Mouse (Mus musculus) urinary bladder, postnatal 10 days (tissue): Measurements from ENCODE around the gene Ctdspl.

ENCODE experiments used
- DNase-seq: peaks from one replicate; pipeline ENCODE4 v3.0.0; 2022; ENCODE audit warnings: low spot score

Gene Ctdspl

DNA sequence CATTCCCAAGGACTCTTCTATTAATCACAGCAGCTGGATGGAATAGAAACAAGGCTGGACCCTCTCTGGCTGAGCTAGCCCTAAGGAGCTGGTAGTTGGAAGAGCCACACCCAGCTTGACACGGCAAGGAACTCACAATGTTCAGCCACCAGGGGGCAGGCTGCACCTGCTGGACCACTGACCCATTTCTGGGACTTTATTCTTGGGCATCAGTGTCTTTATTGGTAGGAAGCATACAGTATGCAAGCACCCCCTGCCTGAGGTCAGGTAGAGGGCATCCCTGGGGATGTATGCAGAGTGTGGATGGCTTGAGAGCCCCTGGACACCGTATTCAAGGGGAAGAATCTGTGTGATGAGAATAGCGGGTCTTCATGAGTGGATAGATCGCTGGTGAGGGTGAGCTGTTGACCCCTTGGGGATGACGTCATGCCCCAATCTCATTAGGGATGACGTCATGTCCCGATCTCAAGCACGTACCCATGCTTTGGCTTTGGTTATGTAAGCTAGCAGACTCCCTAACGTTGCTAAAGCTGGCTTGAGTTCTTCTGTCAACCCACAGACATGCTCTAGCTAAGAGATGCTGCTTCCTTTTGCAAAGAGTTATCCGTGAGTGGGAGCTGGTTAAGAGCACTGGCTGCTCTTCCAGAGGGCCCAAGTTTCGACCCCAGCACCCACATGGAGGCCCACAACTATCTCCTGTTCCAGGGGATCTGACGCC lies 5.3 kb upstream of the Ctdspl start:
- DNase-seq = peak; percentile 44

DNA sequence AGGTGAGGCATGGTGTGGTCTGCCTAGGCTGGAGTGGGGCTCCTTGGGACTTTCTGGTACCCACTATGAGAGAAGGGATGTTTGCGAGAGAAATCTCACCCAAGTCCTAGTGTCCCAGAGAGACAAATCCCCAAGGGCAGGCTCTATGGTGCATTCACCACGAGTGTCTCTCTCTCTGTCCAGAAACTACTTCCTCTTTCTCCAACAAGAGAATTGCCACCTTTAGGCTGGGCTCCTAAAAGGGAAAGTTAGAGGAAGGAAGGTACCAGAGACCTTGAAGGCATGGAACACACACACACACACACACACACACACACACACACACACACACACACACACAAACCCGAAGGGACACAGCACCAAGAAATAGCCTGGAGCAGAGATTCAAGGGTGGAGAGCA lies 4.3 kb upstream of the Ctdspl start:
- DNase-seq = no peak

DNA sequence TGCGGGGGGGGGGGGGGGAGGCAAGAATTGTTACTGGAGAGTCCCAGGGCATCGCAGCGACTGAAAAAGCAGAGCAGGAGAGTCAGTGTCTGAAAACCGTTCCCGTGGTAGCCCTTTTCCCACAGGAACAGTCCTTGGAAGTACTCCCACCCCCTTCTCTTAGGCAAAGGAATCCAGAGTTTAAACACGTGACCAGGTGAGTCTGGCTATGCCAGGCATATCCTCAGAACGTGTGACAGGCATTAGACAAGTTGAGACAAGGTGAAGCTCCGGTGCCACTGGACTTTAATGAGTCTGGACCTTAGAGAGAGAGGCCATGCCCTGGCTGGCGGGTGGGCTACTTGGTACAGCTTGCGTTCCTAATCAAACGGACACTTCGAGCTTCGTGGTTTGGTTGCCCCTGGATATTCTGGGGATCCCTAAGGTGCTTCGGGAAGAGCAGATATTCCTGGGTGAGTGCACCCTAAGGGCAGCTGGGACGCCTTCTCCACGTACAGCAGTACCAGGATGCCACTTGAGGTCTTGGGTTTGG lies 1.6 kb upstream of the Ctdspl start:
- no peak for DNase-seq

DNA sequence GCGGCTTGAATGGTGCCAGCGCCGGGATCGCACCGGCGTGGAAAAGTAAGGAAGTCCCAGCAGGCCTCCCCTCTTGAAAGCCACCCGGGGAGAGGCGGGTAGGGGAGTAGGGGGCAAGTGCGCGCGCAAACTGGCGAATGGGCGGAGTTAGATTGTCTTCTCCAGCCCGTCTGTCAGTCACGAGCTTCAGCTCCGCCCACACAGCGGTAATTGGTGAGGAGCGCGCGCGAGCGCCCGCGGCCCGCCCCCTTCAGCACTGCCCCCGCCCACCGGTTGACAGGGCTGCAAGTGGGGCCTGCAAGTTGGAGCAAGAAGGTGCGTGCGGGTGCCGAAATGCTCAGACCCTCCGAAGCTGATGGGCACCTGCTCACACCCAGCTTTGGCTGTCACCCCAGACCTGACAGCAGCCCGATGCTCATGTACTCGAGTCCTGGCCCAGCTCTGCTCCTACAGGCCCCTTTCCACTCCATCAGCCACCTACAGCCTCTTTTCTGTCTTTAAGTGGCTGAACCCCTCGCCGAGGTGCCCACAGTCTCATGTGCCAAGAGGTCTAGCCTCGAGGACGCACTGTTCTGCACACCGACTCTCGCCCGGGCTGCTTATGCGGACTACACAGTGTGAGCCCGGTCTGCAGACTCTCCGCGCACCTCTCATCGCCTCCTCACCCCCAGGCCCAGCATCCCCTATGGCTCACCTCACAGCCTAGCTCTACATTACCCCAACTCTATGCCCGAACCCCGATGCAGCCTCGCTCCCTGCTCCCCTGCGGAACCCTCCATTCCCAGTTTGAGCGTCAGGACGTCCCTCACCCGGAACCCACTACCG lies 755 bp upstream of the Ctdspl start:
- peak; percentile 86 for DNase-seq

DNA sequence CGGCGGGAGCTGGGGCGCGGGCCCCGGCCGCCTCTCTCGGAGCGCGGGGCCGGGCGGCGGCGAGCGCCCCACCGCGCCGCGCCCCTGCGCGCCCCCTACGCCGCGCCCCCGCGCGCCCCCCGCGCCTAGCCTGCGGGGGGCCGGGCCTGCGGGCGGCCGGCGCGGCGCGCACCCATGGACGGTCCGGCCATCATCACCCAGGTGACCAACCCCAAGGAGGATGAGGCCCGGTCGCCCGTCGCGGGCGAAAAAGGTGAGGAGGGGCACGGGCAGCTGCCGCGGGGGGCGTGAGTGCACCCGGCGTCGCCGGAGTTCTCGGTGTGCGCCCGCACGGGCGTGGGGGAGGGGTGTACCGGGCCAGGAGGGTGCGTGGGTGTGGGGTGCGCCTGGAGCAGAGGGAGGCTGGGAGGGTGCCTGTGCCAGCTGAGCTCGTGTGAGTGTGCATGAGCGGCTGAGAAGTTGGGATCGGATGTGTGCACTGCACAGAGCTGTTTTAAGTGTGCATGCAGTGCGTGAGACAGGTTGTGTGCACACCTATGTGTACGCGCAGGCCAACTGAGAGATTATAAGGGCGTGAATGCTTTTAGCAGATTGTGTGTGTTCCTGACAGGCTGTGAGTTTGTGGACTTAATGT lies 552 bp downstream of the Ctdspl start:
- DNase-seq = no peak

DNA sequence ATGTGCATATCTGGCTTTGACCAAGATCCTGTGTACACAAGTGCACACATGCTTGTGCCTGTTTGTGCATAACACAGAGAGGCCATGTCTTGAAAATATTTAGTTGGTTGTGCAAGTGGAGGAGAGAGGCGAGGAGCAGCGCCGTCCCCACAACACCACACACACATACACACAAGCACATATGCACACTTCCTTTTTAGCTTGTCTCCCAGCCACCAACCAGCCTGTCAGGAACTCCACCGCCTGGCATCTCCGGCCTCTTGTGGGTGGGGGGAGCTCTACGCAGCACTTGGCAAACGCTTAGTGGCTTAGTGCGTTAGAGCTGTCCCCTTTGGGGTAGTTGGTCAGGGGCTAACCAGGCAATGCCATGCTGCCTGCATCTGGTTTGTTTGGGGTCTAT lies 1.2 kb downstream of the Ctdspl start:
- DNase-seq = no peak

DNA sequence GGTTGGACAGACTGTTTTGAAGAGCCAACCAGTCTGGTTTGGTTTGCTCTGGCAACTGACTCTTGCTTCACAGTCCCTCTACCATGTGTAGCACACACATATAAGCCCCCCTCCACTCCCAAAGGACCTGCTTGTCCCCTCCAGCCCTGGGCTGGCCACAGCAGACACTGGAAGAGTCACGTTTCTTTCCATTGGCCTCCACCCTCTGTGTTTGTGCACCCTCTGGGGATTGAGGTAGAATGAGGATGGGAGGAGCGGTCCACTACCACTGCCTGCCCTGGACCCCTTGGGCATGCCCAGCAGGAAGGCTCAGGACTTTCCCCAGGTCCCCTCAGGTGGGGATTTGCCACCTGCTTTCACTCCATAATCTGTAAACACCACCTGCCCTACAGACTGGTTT lies 1.8 kb downstream of the Ctdspl start:
- DNase-seq = no peak

DNA sequence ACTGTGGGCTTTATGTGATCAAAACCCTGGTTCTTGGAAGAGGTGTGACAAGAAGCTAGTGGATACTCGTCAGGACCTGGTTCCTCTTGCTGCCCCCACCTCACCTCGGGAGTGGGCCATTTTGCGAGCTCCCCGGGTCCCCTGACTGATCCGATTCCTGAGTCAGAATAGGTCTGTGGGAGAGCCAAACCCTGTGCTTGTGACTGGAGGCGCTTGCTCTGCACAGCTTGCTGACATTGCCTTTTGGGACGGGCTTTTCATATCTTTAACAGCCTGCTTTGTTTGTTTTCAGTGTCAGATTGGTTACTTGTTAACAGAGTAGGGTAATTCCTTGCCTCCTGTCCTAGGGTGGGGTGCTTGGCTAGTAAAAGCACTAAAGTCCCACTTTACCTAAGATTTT lies 2.4 kb downstream of the Ctdspl start:
- no peak for DNase-seq

DNA sequence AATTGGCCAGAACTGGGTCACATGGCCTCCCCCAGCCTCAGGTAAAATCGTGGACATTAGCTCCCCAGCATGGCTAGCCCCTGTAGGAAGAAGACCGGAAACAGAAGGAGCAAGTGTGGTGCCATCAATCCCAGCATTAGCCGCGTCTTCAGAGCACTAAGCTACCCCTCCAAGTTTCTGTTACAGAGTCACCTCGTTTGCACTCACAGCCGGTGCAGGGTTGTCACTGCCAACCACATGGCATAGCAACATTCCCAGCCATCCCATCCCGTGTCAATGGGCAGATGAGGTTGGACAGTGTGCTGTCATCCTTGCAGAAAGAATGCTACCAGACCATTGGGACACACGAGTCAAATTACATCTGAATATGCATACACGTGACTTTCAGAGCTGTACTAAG lies 4.4 kb downstream of the Ctdspl start:
- no peak for DNase-seq

DNA sequence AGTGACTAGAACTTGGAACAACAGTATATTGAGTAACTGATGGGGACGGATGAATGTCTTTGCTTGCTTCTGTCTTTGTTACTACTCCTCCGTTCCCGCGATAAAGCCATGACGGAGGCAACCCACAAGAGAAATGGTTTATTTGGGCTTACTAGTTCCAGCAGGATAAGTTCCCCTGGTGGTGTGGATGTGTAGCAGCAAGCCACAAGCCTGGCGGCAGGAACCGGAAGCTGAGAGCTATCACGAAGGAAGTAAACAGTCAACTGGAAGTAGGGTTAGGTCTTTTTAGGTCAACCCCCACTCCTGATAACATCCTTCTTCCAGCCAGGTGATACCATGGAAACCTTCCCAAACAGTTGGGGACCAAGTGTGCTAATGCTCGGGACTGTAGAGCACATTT lies 7.5 kb downstream of the Ctdspl start:
- no peak for DNase-seq

DNA sequence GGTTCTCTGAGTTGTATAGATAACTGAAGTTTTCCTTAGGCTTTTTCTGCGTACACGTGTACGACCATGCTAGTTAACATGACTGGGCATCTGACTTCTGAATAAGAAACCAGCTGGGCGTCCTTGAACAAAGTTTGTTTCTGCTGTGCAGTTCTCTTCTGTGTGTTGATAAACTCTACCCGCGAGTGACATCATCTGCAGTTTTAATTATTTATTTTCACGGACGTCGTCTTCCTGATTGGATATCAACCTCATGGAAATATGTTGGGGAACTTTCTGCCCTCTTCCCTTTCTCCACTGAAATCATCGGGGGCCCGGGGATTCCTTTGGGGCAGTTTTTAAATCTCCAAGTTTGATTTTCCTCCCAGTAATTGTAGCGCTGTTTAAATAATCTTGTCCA lies 8.1 kb downstream of the Ctdspl start:
- DNase-seq = no peak

DNA sequence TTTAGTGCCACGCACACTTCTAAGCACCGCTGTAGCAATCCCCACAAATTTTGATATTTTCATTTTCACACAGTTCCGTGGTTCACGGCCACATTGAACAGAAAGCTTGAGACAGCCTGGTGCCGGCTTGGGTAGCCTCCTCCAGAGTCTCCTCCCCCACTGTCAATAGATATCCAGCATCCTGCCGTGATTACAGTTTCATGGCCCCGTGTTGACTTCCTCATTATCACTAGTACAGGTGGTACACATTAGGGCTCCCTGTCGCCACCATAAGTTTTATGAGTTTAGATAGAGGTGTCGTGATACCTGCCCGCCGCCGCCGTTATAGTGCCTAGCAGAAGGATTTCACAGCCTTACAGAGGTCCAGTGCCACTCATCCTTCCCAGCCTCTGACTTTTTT lies 8.8 kb downstream of the Ctdspl start:
- DNase-seq = no peak

DNA sequence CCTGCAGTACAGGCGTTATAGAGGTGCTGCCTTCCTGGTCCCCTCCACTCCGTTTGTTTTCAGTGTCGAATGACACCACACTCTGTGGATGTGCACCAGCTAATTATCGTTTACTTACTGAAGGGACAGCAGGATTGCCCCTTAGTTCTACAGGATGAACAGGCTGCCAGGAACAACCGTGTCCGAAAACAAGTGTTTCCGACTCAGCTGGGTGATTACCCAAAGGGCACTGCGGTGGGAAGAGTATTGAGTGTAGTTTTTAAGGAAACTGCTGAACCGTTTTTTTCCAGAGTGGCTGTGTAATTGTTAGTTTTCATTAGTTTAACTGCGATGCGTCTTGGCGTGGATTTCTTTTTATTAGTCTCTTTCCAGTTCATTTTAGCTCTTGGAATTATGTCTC lies 9.8 kb downstream of the Ctdspl start:
- no peak for DNase-seq

DNA sequence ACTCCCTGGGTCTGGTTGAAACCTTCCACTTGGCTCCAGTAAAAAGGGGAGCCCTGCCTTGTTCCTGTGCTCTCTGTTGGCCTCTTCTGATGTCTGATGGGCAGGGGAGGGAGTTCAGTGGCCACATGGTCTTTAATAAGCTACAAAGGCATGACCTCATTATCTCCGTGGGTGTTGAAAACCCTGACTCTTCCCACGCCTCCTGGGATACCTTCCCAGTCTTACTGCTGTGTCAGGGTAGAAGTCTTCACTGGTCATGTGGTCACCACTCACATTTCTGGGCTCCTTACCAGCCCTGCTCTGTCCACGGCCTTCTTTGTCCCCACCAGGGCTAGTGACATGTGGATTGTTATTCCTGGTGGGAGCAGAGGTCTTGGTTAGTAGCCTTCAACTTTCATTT lies 11.3 kb downstream of the Ctdspl start:
- no peak for DNase-seq

DNA sequence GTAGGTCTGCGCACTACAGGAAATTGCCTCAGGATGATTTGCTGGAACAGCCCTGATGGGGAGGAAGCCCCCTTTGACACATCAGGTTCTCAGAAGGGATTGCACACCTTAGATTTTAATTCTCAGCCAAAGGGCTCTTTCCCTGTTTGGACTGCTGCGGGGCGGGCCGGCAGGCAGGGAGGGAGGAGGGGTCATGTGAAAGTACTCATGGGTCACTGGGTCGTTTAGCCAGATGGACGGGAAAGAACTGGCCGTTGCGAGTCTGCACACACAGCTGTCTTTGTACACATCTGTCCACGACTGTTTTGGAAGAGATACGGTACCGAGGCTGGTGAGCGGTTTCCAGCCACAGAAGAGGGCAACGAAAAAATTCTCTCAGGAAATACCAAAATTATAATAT lies 13.2 kb downstream of the Ctdspl start:
- DNase-seq = no peak

DNA sequence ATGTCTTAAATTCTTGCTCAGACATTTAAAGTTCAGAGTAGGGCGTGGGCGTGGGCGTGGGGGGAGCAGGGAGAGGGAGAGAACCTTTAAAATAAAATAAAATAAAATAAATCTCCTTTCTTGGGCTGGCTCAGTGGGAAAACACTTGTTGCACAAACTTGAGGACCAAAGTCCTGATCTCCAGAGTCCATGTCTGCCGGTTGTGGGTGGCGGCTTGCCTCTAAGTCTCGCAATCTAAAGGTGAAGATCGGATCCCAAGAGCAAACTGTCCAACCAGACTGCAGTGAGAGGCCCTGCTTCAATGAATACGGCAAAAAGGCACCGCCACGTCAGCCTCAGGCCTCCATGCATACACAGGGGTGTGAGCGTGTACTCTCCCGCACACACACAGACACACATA lies 13.6 kb downstream of the Ctdspl start:
- DNase-seq = no peak

DNA sequence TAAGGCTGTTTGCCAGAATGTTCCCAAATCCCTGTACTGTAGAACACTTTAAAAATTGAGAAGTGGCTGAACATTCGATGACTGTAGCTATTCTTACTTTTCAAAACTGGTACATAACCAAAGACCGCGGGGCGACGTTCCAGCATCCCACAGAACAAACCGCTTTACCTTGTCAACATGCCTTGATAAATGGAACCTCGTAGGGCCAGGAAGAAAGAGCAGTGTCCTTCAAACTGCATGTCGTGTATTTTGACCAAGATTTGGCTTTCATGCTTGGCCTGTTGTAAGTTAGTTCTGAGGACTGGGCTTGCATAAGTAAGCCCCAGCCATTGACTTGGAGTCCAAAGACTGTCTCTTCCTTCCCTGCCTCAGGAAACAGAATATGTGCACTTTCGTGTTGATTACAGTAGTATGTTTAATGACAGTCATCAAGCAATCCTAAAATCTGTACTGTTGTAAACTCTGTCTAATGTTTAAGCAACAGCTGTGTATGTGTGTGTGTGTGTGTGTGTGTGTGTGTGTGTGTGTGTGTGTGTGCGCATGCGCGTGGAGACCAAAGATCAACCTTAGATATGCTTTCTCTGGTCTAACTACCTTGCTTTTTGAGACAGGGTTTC lies 14.4 kb downstream of the Ctdspl start:
- no peak for DNase-seq

DNA sequence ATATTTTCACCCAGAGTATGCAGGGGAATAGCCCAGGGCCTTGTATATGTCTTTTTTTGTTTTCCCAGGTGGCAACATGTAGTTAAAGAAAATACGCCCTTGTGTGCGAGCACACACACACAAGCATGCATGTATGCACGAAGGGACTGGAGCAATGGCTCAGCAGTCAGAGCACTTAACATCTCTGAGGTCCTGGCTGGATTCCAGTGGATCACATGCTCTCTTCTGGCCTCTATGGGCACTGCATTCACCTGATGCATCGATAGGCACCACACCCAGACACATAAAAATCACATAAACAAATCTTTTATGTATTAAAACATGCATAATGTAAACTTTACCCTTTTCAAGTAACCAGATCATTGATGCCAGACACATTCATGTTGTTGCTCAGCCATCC lies 15.8 kb downstream of the Ctdspl start:
- DNase-seq = no peak

DNA sequence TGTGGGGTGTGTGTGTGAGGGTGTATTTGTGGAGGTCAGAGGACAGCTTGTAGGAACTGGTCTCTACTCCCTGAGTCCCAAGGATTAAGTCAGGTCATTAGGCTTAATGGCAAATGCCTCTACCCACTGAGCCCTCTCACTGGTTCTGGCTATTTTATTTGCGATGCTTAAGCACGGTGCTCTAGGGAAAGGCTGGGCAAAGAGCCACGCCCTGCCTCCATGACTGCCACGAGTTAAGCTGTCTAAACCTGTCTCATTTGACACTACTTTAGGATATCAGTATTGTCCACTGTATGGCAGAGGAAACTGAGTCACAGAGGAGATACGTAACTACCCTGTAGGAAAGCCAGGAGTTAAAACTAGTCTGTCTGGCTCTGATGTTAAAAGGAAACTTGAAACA lies 17.7 kb downstream of the Ctdspl start:
- no peak for DNase-seq

DNA sequence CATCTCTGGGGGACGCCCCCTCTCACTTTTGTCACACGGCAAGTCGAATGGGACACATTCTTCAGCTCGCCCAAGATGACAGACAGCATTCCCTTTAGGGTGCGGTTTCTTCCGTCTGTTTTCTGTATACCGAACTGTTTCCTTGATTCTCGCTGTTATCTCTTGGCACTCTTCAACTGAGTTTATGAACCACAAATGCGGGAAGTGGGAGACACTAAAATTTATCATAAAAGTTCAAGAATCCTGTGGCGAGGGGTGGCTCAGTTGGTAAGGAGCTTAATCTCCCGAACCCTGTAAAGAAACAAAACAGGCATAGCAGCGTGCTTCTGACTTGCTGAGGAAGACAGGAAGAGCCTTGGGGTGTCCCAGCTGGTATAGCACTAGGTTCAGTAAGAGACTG lies 18.1 kb downstream of the Ctdspl start:
- DNase-seq = no peak

DNA sequence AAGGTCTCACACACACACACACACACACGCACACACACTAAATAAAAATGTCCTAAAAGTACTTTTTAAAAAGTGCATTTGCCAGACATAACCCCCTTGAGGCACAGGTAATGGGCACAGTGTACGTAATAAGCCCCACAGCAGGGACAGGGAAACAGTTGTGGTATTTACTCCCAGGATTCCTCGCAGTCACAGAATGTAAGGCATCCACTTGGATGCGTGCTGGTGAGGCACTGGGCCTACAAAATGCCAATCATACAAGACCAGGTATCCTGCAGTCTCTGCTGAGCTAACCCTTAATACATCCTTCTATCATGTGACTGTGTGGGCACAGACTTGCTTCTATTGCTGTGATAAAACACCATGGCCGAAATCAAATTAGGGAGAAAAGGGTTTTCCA lies 22.2 kb downstream of the Ctdspl start:
- no peak for DNase-seq

DNA sequence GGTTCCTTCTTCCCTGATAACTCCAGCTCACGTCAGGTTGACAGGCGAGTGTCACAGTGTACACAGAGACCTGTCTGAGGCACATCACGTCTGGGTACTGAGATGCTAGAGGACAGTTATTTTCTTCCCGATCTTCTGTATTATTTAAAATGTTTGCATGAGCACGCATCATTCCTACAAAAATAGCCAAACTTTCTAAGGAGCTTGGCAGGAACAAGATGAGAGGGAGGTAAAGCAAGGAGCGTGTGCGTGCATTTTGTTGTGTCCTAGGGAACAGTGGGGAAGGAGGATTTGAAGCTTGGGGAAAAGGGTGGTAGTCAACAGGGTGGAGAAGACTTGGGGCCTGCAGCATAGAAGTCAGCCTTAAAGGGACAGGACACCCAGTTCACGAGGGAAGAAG lies 22.9 kb downstream of the Ctdspl start:
- DNase-seq = no peak

DNA sequence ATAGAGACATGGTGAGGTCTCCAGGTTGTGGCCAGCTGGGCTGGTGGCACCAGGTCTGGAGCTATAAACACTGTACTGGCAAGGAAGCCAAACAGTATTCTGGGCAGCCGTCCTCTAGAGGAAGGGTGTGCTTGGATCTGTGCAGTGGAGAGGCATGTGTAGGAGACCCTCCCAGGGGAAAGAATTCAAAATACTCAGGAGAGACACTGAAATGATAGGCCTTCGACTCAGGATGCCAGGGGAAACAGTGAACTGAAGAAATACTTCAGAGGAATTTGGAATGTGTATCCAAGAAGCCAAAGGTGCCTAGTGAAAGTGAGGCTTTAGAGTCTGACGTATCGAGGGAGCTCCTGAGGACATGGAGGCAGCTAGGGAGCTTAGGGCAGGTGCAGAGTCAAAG lies 23.4 kb downstream of the Ctdspl start:
- DNase-seq = no peak
